Mouse (Mus musculus) midbrain, embryonic 14.5 days (tissue): ENCODE data around the gene Psmd5. TPM values are rescaled to one million over a fixed set of nuclear protein-coding genes. Genes with fewer than 3 reads are reported as not detected.

Experiments used
- ATAC-seq: fragments of 200-750 bp; cut with Nextera tagmentation; 2 replicates; pipeline ENCODE4 v1.8.0; 2017; ENCODE audit warnings: moderate number of reproducible peaks, moderate library complexity; ENCODE audit not compliant: low FRiP score, low TSS enrichment
- DNase-seq: peaks from one replicate; pipeline ENCODE4 v3.0.0-alpha.2; 2015
- H3K27ac ChIP-seq: fragments of 300-500 bp; sonication (generic); replicated peaks from 2 replicates; pipeline ENCODE4 v1.5.1; 2014; ENCODE audit warnings: mild to moderate bottlenecking, low read depth, low read length, moderate library complexity
- H3K27me3 ChIP-seq: fragments of 300-500 bp; sonication (generic); 2 replicates; pipeline ENCODE4 v1.6.1; 2014; ENCODE audit warnings: low read length, control low read depth, mixed read lengths; ENCODE audit not compliant: control insufficient read depth, insufficient read depth
- H3K36me3 ChIP-seq: fragments of 300-500 bp; sonication (generic); 2 replicates; pipeline ENCODE4 v1.6.1; 2014; ENCODE audit warnings: low read length, control low read depth; ENCODE audit not compliant: control insufficient read depth, insufficient read depth
- H3K4me1 ChIP-seq: fragments of 300-500 bp; sonication (generic); 2 replicates; pipeline ENCODE4 v1.6.1; 2014; ENCODE audit warnings: mild to moderate bottlenecking, antibody characterized with exemption, low read length, control low read depth; ENCODE audit not compliant: control insufficient read depth, insufficient read depth
- H3K4me2 ChIP-seq: fragments of 300-500 bp; sonication (generic); 2 replicates; pipeline ENCODE4 v1.6.1; 2014; ENCODE audit warnings: mild to moderate bottlenecking, low read length, moderate library complexity
- H3K4me3 ChIP-seq: fragments of 300-500 bp; sonication (generic); replicated peaks from 2 replicates; pipeline ENCODE4 v1.5.1; 2014; ENCODE audit warnings: low read depth, low read length
- H3K9ac ChIP-seq: fragments of 300-500 bp; sonication (generic); replicated peaks from 2 replicates; pipeline ENCODE4 v1.6.1; 2014; ENCODE audit warnings: mild to moderate bottlenecking, low read length, moderate library complexity
- H3K9me3 ChIP-seq: fragments of 300-500 bp; sonication (generic); 2 replicates; pipeline ENCODE4 v1.6.1; 2016; ENCODE audit warnings: low read length, control low read depth, mixed read lengths; ENCODE audit not compliant: control insufficient read depth
- WGBS: fragments of 180-500 bp; shearing (Covaris S2); extraction: QIAGEN DNeasy Blood & Tissue Kit; methylation state at CpG from one replicate; pipeline ENCODE4 v1.1.7; 2014; 5-methylcytosine and 5-hydroxymethylcytosine counted together
- polyA plus RNA-seq: library from polyadenylated mRNA; unstranded; fragments of >200 nt; fragmentation: Nextera tagmentation; extraction: Ambion mirVana; gene quantifications from 2 replicates; pipeline ENCODE4 v1.2.1, GENCODE M21; 2014

The Psmd5 gene
- polyA plus RNA-seq = 107 and 112 TPM in 2 replicates

- no peaks in the 10 kb centered on the region for H3K9me3 ChIP-seq
- peaks cover 8% of the 10 kb centered on the region for H3K4me1 ChIP-seq
- ATAC-seq (no peak), DNase-seq (no peak)
- no peaks in the 10 kb centered on the region for H3K36me3 ChIP-seq
- peak within 1 kb of the TSS; percentile 27 for H3K4me2 ChIP-seq
- H3K27me3 ChIP-seq = peaks cover 11% of the 10 kb centered on the region
- no peak within 1 kb of the TSS for H3K27ac ChIP-seq
- no peak within 1 kb of the TSS for H3K4me3 ChIP-seq
- 18% methylated on average over 8 of the region's 8 CpGs for WGBS
- H3K9ac ChIP-seq = peak within 1 kb of the TSS; percentile 24
Observed at GRCm38 (mm10) chr2:34874816-34875345, at the start of gene Psmd5. TSS of gene Psmd5 (minus strand) at chr2:34874968.

GRCm38 (mm10) chr2:34922729-34923128 is 48.0 kb upstream of the Psmd5 start:
- no peaks in the 10 kb centered on the region for H3K9me3 ChIP-seq
- no peak overlapping the region for H3K27ac ChIP-seq
- no peaks in the 10 kb centered on the region for H3K27me3 ChIP-seq
- H3K4me2 ChIP-seq = no peak overlapping the region
- H3K9ac ChIP-seq = no peak overlapping the region
- no peaks in the 10 kb centered on the region for H3K36me3 ChIP-seq
- DNase-seq = no peak
- WGBS = 27% methylated on average over 2 of the region's 2 CpGs
- no peak overlapping the region for H3K4me3 ChIP-seq
- no peak for ATAC-seq
- H3K4me1 ChIP-seq = no peaks in the 10 kb centered on the region

GRCm38 (mm10) chr2:34920144-34920543 is 45.4 kb upstream of the Psmd5 start:
- DNase-seq (no peak), ATAC-seq (no peak)
- H3K4me1 ChIP-seq = no peaks in the 10 kb centered on the region
- no peaks in the 10 kb centered on the region for H3K9me3 ChIP-seq
- WGBS = 72% methylated on average over 2 of the region's 2 CpGs
- no peak overlapping the region for H3K4me2 ChIP-seq
- no peaks in the 10 kb centered on the region for H3K27me3 ChIP-seq
- no peak overlapping the region for H3K9ac ChIP-seq
- H3K27ac ChIP-seq = no peak overlapping the region
- no peak overlapping the region for H3K4me3 ChIP-seq
- no peaks in the 10 kb centered on the region for H3K36me3 ChIP-seq

DNA sequence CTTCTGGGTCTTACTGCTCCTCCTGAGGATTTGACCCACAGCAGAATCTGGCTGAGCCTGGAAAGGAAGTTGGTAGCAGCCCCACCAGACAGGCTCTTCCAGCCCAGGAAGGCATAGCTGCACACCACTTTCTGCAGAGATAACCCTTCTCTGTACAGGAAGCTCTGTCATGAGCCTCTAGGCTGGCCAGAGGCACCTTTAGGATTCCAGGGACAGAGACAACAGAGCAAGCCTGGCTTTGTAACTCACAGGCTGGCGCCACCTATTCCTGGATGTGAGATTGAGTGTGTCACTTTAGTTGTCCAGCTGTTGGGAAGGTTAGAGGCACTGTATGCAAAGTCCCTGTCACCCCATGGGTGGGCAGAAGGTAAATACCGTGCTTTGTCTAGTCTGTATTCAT is 40.3 kb upstream of the Psmd5 start:
- Histone ChIP-seq H3K27ac (no peak overlapping the region), H3K9ac (no peak overlapping the region), H3K4me2 (no peak overlapping the region), H3K27me3 (peaks cover 15% of the 10 kb centered on the region), H3K4me1 (0 out of 2 replicates have a peak, but pooled peaks cover 4% of the 10 kb centered on the region), H3K36me3 (no peaks in the 10 kb centered on the region), H3K9me3 (no peaks in the 10 kb centered on the region), H3K4me3 (no peak overlapping the region)
- ATAC-seq (no peak), DNase-seq (no peak)
- WGBS = 39% methylated on average over 2 of the region's 2 CpGs

- 12% methylated on average over 2 of the region's 2 CpGs for WGBS
- Histone ChIP-seq H3K36me3 (no peaks in the 10 kb centered on the region), H3K4me1 (0 out of 2 replicates have a peak, but pooled peaks cover 4% of the 10 kb centered on the region), H3K9ac (no peak overlapping the region), H3K9me3 (no peaks in the 10 kb centered on the region), H3K27me3 (peaks cover 15% of the 10 kb centered on the region), H3K4me2 (peak overlapping the region; percentile 97; the same call in 1 of the 2 replicates), H3K27ac (no peak overlapping the region), H3K4me3 (no peak overlapping the region)
- DNase-seq (no peak), ATAC-seq (no peak)
Observed at GRCm38 (mm10) chr2:34914823-34915082, 40.0 kb upstream of the Psmd5 start.

- H3K27me3 ChIP-seq = peaks cover 15% of the 10 kb centered on the region
- ATAC-seq = peak; percentile 48
- WGBS = 3% methylated on average over 42 of the region's 50 CpGs
Observed at GRCm38 (mm10) chr2:34914069-34914822, 39.5 kb upstream of the Psmd5 start.

GRCm38 (mm10) chr2:34913218-34914068 is 38.7 kb upstream of the Psmd5 start, which contains the start of gene Phf19:
TSS of gene Phf19 (minus strand) at chr2:34914026.
- Histone ChIP-seq H3K4me3 (peak within 1 kb of the TSS; percentile 49), H3K36me3 (no peaks in the 10 kb centered on the region), H3K9me3 (no peaks in the 10 kb centered on the region), H3K4me2 (peak within 1 kb of the TSS; percentile 97), H3K4me1 (0 out of 2 replicates have a peak, but pooled peaks cover 4% of the 10 kb centered on the region), H3K27me3 (peaks cover 15% of the 10 kb centered on the region), H3K27ac (no peak within 1 kb of the TSS), H3K9ac (peak within 1 kb of the TSS; percentile 55)
- ATAC-seq (peak; percentile 62), DNase-seq (peak; percentile 57)
- WGBS = under 1% methylated on average over 63 of the region's 64 CpGs

More at GRCm38 (mm10) chr2:34914069-34914822, 39.5 kb upstream of the Psmd5 start:
- no peaks in the 10 kb centered on the region for H3K36me3 ChIP-seq
- H3K27ac ChIP-seq = no peak overlapping the region
- H3K4me1 ChIP-seq = 0 out of 2 replicates have a peak, but pooled peaks cover 4% of the 10 kb centered on the region
- H3K9ac ChIP-seq = peak overlapping the region; percentile 55
- H3K4me2 ChIP-seq = peak overlapping the region; percentile 97
- peak; percentile 63 for DNase-seq
- H3K4me3 ChIP-seq = peak overlapping the region; percentile 49
- no peaks in the 10 kb centered on the region for H3K9me3 ChIP-seq

DNA sequence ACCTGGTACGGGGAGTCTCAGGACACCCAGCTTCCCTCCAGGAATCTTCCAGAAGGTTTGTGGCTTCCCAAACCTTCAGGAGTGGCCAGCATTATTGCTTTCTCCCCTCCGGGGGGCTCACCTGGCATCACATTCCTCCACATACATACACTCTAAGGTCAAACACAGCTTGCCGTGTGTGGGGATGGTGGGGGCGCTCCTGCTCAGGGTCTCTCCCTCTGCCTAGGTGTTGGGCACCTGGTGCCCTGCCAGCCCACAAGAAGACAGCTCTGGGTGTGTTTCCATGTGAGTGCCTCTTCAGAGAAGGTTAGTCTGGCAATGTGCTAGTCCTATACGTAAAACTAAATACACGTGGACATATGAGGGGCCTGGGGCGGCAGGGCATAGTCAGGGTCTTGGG is 37.8 kb upstream of the Psmd5 start:
- H3K4me1 ChIP-seq = 0 out of 2 replicates have a peak, but pooled peaks cover 4% of the 10 kb centered on the region
- H3K9ac ChIP-seq = no peak overlapping the region
- peak overlapping the region; percentile 97 for H3K4me2 ChIP-seq
- H3K36me3 ChIP-seq = no peaks in the 10 kb centered on the region
- H3K27ac ChIP-seq = no peak overlapping the region
- 46% methylated on average over 7 of the region's 7 CpGs for WGBS
- no peaks in the 10 kb centered on the region for H3K9me3 ChIP-seq
- peaks cover 15% of the 10 kb centered on the region for H3K27me3 ChIP-seq
- ATAC-seq = no peak
- no peak for DNase-seq
- no peak overlapping the region; the same call in 1 of the 2 replicates for H3K4me3 ChIP-seq
